Mouse (Mus musculus) megakaryocyte, embryonic 14.5 days (primary cell): ENCODE data around the gene Odf3.

Experiments used
- FLI1 ChIP-seq: IDR thresholded peaks from 2 replicates; pipeline ENCODE4 v1.6.1; 2012; ENCODE audit warnings: low read length, inconsistent platforms, mixed read lengths
- GATA1 ChIP-seq: IDR thresholded peaks from 3 replicates; pipeline ENCODE4 v1.6.1; 2012; ENCODE audit warnings: mixed read lengths, low read length, inconsistent platforms, borderline replicate concordance

DNA sequence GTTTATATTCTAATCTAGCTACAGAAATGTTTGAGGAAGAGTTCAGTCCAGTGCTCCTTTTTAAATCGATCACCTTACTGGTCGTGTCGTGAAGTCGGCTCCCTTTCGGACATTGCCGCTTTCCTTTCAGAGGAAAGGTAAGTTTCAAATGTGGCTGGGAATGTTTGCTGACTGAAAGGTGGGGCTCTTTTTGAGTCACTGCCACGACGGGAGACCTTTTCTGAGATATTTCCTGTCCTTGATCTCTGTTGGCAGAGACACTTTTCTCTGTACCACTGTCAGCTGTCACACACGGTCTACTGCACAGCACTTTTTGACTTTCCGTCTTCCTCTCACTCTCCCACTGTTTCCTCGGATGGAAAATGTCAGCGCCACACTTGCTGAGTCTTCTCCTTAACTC lies 34.8 kb upstream of the Odf3 start:
- TF ChIP-seq GATA1 (no peak), FLI1 (no peak)
